Mouse (Mus musculus) CH12.LX (cell line): ENCODE measurements around the gene Lrmda. TPM values are rescaled to one million over a fixed set of nuclear protein-coding genes. Genes with fewer than 3 reads are reported as not detected.

Source experiments
- DNase-seq: peaks from one replicate; pipeline ENCODE4 v3.0.0-alpha.2; 2013; ENCODE audit errors: extremely low read depth
- H3K27ac ChIP-seq: 2 replicates; pipeline ENCODE4 v1.5.1; 2012; ENCODE audit warnings: low read depth, mild to moderate bottlenecking, control low read depth, moderate library complexity; ENCODE audit not compliant: insufficient read depth
- H3K27me3 ChIP-seq: replicated peaks from 2 replicates; pipeline ENCODE3; 2012; ENCODE audit warnings: inconsistent platforms
- H3K36me3 ChIP-seq, 2 experiments: replicated peaks in 1 of 2; 2 replicates each; pipeline versions ENCODE3 to v1.6.1; 2012; ENCODE audit warnings: inconsistent platforms in 1 of 2, low read length in 1 of 2, mild to moderate bottlenecking in 1 of 2, mixed read lengths in 1 of 2, moderate library complexity in 1 of 2; ENCODE audit not compliant: control insufficient read depth in 1 of 2, insufficient read depth in 1 of 2
- H3K4me1 ChIP-seq, 2 experiments: 2 replicates each; pipeline ENCODE4 v1.6.1; 2012; ENCODE audit warnings: inconsistent platforms in 1 of 2, moderate library complexity in 1 of 2; ENCODE audit not compliant: insufficient read depth in 2 of 2, control insufficient read depth in 1 of 2
- H3K4me2 ChIP-seq: 2 replicates; pipeline ENCODE4 v1.6.1; 2012; ENCODE audit warnings: low read depth, mild to moderate bottlenecking, control low read depth; ENCODE audit not compliant: poor library complexity, insufficient read depth, severe bottlenecking
- H3K4me3 ChIP-seq, 3 experiments: fragments of 150-350 bp in 1 of 3; sonication (generic) in 1 of 3; replicated peaks in 1 of 3; 2 replicates each; pipeline versions ENCODE3 to v1.5.1; 2011 to 2012; ENCODE audit warnings: low read depth in 2 of 3, low read length in 2 of 3, mild to moderate bottlenecking in 2 of 3, moderate library complexity in 2 of 3, control low read depth in 1 of 3, improper control_type of control experiment in 1 of 3, inconsistent platforms in 1 of 3, mixed read lengths in 1 of 3; ENCODE audit not compliant: poor library complexity in 1 of 3
- H3K79me2 ChIP-seq: replicated peaks from 2 replicates; pipeline ENCODE4 v1.6.1; 2012; ENCODE audit warnings: mild to moderate bottlenecking, moderate library complexity; ENCODE audit not compliant: control insufficient read depth, poor library complexity, insufficient read depth, severe bottlenecking; ENCODE audit errors: extremely low read depth
- H3K9ac ChIP-seq: 2 replicates; pipeline ENCODE4 v1.6.1; 2012; ENCODE audit warnings: low read depth, mild to moderate bottlenecking, control low read depth, moderate library complexity; ENCODE audit not compliant: insufficient read depth
- H3K9me3 ChIP-seq: replicated peaks from 2 replicates; pipeline ENCODE3; 2012; ENCODE audit warnings: low read length, inconsistent platforms, mixed read lengths
- CHD1 ChIP-seq: IDR thresholded peaks from 2 replicates; pipeline ENCODE4 v1.6.1; 2012; ENCODE audit warnings: low read depth, low read length, improper control_type of control experiment, inconsistent platforms
- CHD2 ChIP-seq: IDR thresholded peaks from 2 replicates; pipeline ENCODE4 v1.6.1; 2011; ENCODE audit warnings: low read length, improper control_type of control experiment
- ELF1 ChIP-seq: IDR thresholded peaks from 2 replicates; pipeline ENCODE4 v1.6.1; 2014; ENCODE audit warnings: low read depth, mild to moderate bottlenecking, inconsistent platforms, low read length, improper control_type of control experiment
- EP300 ChIP-seq: IDR thresholded peaks from 2 replicates; pipeline ENCODE4 v1.6.1; 2011; ENCODE audit warnings: low read length, improper control_type of control experiment
- ETS1 ChIP-seq: conservative IDR thresholded peaks from 2 replicates; pipeline ENCODE4 v1.6.1; 2012; ENCODE audit warnings: low read depth, mild to moderate bottlenecking, inconsistent platforms, low read length, improper control_type of control experiment, moderate library complexity
- HCFC1 ChIP-seq: IDR thresholded peaks from 2 replicates; pipeline ENCODE4 v1.6.1; 2012; ENCODE audit warnings: low read depth, mild to moderate bottlenecking, inconsistent platforms, low read length, improper control_type of control experiment
- JUND ChIP-seq: conservative IDR thresholded peaks from 2 replicates; pipeline ENCODE4 v1.6.1; 2011; ENCODE audit warnings: low read depth, low read length, improper control_type of control experiment
- MAFK ChIP-seq: IDR thresholded peaks from 2 replicates; pipeline ENCODE4 v1.6.1; 2011; ENCODE audit warnings: low read length, improper control_type of control experiment; ENCODE audit not compliant: insufficient replicate concordance
- MAZ ChIP-seq: IDR thresholded peaks from 2 replicates; pipeline ENCODE4 v1.6.1; 2012; ENCODE audit warnings: low read depth, mild to moderate bottlenecking, inconsistent platforms, low read length, improper control_type of control experiment, moderate library complexity
- MXI1 ChIP-seq: IDR thresholded peaks from 2 replicates; pipeline ENCODE4 v1.6.1; 2011; ENCODE audit warnings: mild to moderate bottlenecking, low read depth, low read length, improper control_type of control experiment
- NELFE ChIP-seq: IDR thresholded peaks from 2 replicates; pipeline ENCODE4 v1.6.1; 2011; ENCODE audit warnings: low read depth, low read length, improper control_type of control experiment
- NRF1 ChIP-seq: IDR thresholded peaks from 2 replicates; pipeline ENCODE4 v1.6.1; 2014; ENCODE audit warnings: low read depth, mild to moderate bottlenecking, inconsistent platforms, low read length, improper control_type of control experiment, moderate library complexity
- POLR2A ChIP-seq: IDR thresholded peaks from 2 replicates; pipeline ENCODE4 v1.6.1; 2011; ENCODE audit warnings: low read depth, mild to moderate bottlenecking, improper control_type of control experiment, low read length
- RAD21 ChIP-seq: IDR thresholded peaks from 2 replicates; pipeline ENCODE4 v1.6.1; 2011; ENCODE audit warnings: low read depth, mild to moderate bottlenecking, low read length, improper control_type of control experiment, moderate library complexity
- RCOR1 ChIP-seq: conservative IDR thresholded peaks from 2 replicates; pipeline ENCODE4 v1.6.1; 2012; ENCODE audit warnings: low read depth, mild to moderate bottlenecking, inconsistent platforms, low read length, improper control_type of control experiment
- UBTF ChIP-seq: IDR thresholded peaks from 2 replicates; pipeline ENCODE4 v1.6.1; 2012; ENCODE audit warnings: low read depth, mild to moderate bottlenecking, inconsistent platforms, low read length, improper control_type of control experiment, moderate library complexity
- USF1 ChIP-seq: IDR thresholded peaks from 2 replicates; pipeline ENCODE4 v1.6.1; 2014; ENCODE audit warnings: low read depth, mild to moderate bottlenecking, inconsistent platforms, low read length, improper control_type of control experiment
- USF2 ChIP-seq: conservative IDR thresholded peaks from 2 replicates; pipeline ENCODE4 v1.6.1; 2011; ENCODE audit warnings: low read depth, low read length, improper control_type of control experiment
- ZKSCAN1 ChIP-seq: IDR thresholded peaks from 2 replicates; pipeline ENCODE4 v1.6.1; 2012; ENCODE audit warnings: low read depth, inconsistent platforms, low read length, improper control_type of control experiment, borderline replicate concordance
- ZNF384 ChIP-seq: IDR thresholded peaks from 2 replicates; pipeline ENCODE4 v1.6.1; 2012; ENCODE audit warnings: low read depth, low read length, improper control_type of control experiment, inconsistent platforms
- dilution Hi-C: fragments of 300-500 bp; cut with MboI; formaldehyde crosslinking; loops from 2 replicates; pipeline ENCODE4 v1.14.3; 2020; ENCODE audit warnings: low sequenced_read_pairs; ENCODE audit not compliant: extremely low pct_unique_long_range_greater_than_20kb, extremely low pct_ligation_motif_present
- in situ Hi-C: fragments of 300-500 bp; cut with MboI; formaldehyde crosslinking; loops from 3 replicates; pipeline ENCODE4 v1.14.3; 2019; ENCODE audit warnings: low sequenced_read_pairs, low pct_ligation_motif_present, low pct_unique_long_range_greater_than_20kb, mixed read lengths
- polyA plus RNA-seq: library from polyadenylated mRNA; unstranded; fragments of >175 nt; gene quantifications from 2 replicates; pipeline ENCODE4 v1.2.1, GENCODE M21; 2012; ENCODE audit warnings: low read depth; ENCODE audit not compliant: insufficient read length
- total RNA-seq, 2 experiments: library from RNA; depleted of rRNA; stranded (reverse); fragments of 300-350 nt in 1 of 2; fragments of >200 nt in 1 of 2; gene quantifications; 2 replicates each; pipeline ENCODE4 v1.2.3; 2012 to 2014

Lrmda gene
- total and polyA plus RNA-seq, 3 experiments, result 0.89 to 3.7 (median 1.9) TPM

DNA sequence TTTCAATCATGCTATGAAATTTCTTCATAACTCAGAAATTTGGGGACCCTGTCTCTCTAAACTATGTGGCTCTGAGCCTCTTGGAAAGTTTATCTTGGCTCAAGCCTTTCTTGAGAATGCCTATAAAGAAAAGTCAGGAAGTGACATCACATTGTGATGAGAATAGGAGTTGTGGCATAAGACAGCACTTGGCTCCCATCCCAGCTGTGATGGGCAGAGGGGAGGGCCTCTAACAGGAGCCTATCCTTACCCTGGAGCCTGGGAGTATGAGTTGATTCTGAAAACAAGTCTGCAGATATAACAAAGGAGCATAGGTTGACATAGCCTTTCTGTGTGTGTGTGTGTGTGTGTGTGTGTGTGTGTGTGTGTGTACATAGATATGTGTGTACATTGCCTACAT, 730.9 kb downstream of the Lrmda start:
- Histone ChIP-seq H3K9me3 (no peaks in the 10 kb centered on the region), H3K4me1 (no peaks in the 10 kb centered on the region), H3K9ac (no peak overlapping the region), H3K27ac (no peak overlapping the region), H3K79me2 (no peaks in the 10 kb centered on the region), H3K36me3 (no peaks in the 10 kb centered on the region), H3K4me2 (no peak overlapping the region), H3K27me3 (no peaks in the 10 kb centered on the region), H3K4me3 (no peak overlapping the region)
- dilution Hi-C loops, result no loop called here
- in situ Hi-C loops, result no loop called here
- no peak for DNase-seq
- no peak for TF ChIP-seq EP300
- no peak for TF ChIP-seq UBTF
- no peak for TF ChIP-seq POLR2A
- TF ChIP-seq USF2, result no peak
- no peak for TF ChIP-seq MAZ
- no peak for TF ChIP-seq USF1
- no peak for TF ChIP-seq MAFK
- no peak for TF ChIP-seq NRF1

DNA sequence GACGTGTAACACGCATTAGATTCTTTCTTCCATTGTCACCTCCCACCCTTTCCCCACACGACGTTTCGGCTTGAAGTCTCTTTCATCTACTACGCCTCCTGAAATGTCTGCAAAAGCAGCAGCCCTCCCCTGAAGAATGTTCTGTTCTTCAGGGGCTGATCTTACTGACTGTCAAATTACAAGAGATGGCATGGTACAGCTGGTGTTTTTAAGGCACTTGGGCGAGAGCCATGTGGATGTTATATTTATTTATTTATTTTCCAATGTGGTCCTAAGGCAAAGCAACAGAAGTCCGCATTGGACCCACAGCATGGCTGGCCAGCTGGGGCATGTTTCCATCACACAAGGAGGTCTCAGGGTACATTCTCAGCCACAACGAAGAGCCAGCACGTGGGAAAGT, 731.8 kb downstream of the Lrmda start:
- Histone ChIP-seq H3K4me3 (no peak overlapping the region), H3K4me1 (no peaks in the 10 kb centered on the region), H3K9ac (no peak overlapping the region), H3K36me3 (no peaks in the 10 kb centered on the region), H3K27ac (no peak overlapping the region), H3K4me2 (no peak overlapping the region), H3K9me3 (no peaks in the 10 kb centered on the region), H3K79me2 (no peaks in the 10 kb centered on the region), H3K27me3 (no peaks in the 10 kb centered on the region)
- DNase-seq, result no peak
- TF ChIP-seq RCOR1 (no peak), CHD1 (no peak), MAFK (no peak), RAD21 (no peak), NRF1 (no peak), ZNF384 (no peak), HCFC1 (no peak), CHD2 (no peak)
- dilution Hi-C loops, result no loop called here
- in situ Hi-C loops, result no loop called here

DNA sequence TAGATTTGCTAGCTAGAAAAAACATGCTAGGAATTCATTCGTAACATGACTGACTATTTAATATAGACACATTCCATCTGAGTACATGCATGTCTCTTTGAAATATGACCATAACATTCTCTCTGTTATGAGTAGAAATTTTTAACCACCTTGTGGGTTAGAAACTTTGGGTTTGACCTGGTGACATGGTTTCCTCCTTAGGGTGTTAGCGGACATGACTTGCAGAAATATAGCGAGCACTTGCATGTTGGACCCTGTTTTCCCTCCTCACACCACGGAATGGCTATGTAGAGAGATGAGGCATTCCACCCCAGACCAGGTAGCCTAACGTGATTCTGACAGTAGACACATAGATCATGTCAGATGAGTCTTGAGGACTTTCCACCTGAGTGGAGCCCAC, 735.1 kb downstream of the Lrmda start:
- no peak overlapping the region for H3K9ac ChIP-seq
- H3K9me3 ChIP-seq, result no peaks in the 10 kb centered on the region
- no peak overlapping the region for H3K27ac ChIP-seq
- dilution Hi-C loops (no loop called here), in situ Hi-C loops (no loop called here)
- H3K27me3 ChIP-seq, result no peaks in the 10 kb centered on the region
- no peak overlapping the region for H3K4me2 ChIP-seq
- peaks cover 0 to 5% of the 10 kb centered on the region in 2 experiments; a peak in 1 of 4 replicates for H3K4me1 ChIP-seq
- no peaks in the 10 kb centered on the region for H3K36me3 ChIP-seq
- DNase-seq, result no peak
- H3K79me2 ChIP-seq, result no peaks in the 10 kb centered on the region
- H3K4me3 ChIP-seq, result no peak overlapping the region
- TF ChIP-seq ZNF384 (no peak), MAZ (no peak), MAFK (no peak), ETS1 (no peak), JUND (no peak), ELF1 (no peak), POLR2A (no peak), ZKSCAN1 (no peak), MXI1 (no peak), NELFE (no peak)
